Mouse (Mus musculus): Measurements from ENCODE around the gene Fbxw9.

Gene Fbxw9

GRCm38 (mm10) chr8:85086238-85086637 is 26.4 kb downstream of the Fbxw9 start:
- CTCF ChIA-PET, result interaction anchor here in 3 of 4 experiments (0.6 to 3.2 kb wide), 10 partner anchors 10 to 377 kb away, joined by 3 to 19 read pairs (median 4); partner anchors contain the start of gene Dhps (in 1 of the 3)
- POLR2A ChIA-PET, result interaction anchor here in 2 of 4 experiments (0.7 to 11.1 kb wide), 9 partner anchors 10 to 109 kb away, joined by 3 to 275 read pairs (median 9); partner anchors contain the start of genes Dhps (in 2 of the 2) and Trir (in 1 of the 2)

GRCm38 (mm10) chr8:85088771-85089170 is 28.9 kb downstream of the Fbxw9 start:
- POLR2A ChIA-PET, result interaction anchor here in 2 of 4 experiments (0.6 to 11.1 kb wide), 5 partner anchors 8 to 103 kb away, joined by 3 to 275 read pairs (median 4); partner anchors contain the start of genes Dhps (in 1 of the 2), Wdr83 (in 1 of the 2) and Wdr83os (in 1 of the 2)
- CTCF ChIA-PET, result interaction anchor here in 1 of 4 experiments (0.7 kb wide), 1 partner anchor 14 kb away, joined by 3 read pairs; no protein-coding TSS in a partner anchor

GRCm38 (mm10) chr8:85090856-85091255 is 31.0 kb downstream of the Fbxw9 start:
- CTCF ChIA-PET, result interaction anchor here in 1 of 4 experiments (1.2 kb wide), 1 partner anchor 16 kb away, joined by 3 read pairs; no protein-coding TSS in a partner anchor
- POLR2A ChIA-PET, result interaction anchor here in 2 of 4 experiments (1.3 to 9.8 kb wide), 5 partner anchors 7 to 19 kb away, joined by 3 to 60 read pairs (median 11); partner anchors contain the start of genes Dhps (in 2 of the 2) and Man2b1 (in 1 of the 2)

- ChIA-PET POLR2A (interaction anchor here in 3 of 4 experiments (1.0 to 9.8 kb wide), 7 partner anchors 8 to 20 kb away, joined by 3 to 60 read pairs (median 10); partner anchors contain the start of genes Dhps (in 3 of the 3), Man2b1 (in 1 of the 3), Wdr83 (in 1 of the 3) and Wdr83os (in 1 of the 3)), CTCF (interaction anchor here in 3 of 4 experiments (0.6 to 1.3 kb wide), 6 partner anchors 10 to 49 kb away, joined by 3 to 5 read pairs (median 4); no protein-coding TSS in a partner anchor)
Measured at GRCm38 (mm10) chr8:85091526-85092090, 31.8 kb downstream of the Fbxw9 start.

GRCm38 (mm10) chr8:85095051-85095450 is 35.2 kb downstream of the Fbxw9 start:
- CTCF ChIA-PET, result interaction anchor here in 1 of 4 experiments (1.4 kb wide), 1 partner anchor 19 kb away, joined by 3 read pairs; no protein-coding TSS in a partner anchor

GRCm38 (mm10) chr8:85095566-85095965 is 35.7 kb downstream of the Fbxw9 start:
- POLR2A ChIA-PET, result interaction anchor here in 2 of 4 experiments (1.0 to 10.8 kb wide), 4 partner anchors 11 to 120 kb away, joined by 3 to 60 read pairs (median 30); partner anchors contain the start of genes Man2b1 (in 2 of the 2) and Dhps (in 1 of the 2)

More at GRCm38 (mm10) chr8:85095051-85095450, 35.2 kb downstream of the Fbxw9 start:
- POLR2A ChIA-PET, result interaction anchor here in 2 of 4 experiments (1.0 to 10.8 kb wide), 5 partner anchors 11 to 119 kb away, joined by 3 to 60 read pairs (median 8); partner anchors contain the start of genes Man2b1 (in 2 of the 2) and Dhps (in 1 of the 2)

GRCm38 (mm10) chr8:85096196-85096595 is 36.3 kb downstream of the Fbxw9 start:
- POLR2A ChIA-PET, result interaction anchor here in 3 of 4 experiments (0.8 to 10.8 kb wide), 8 partner anchors 12 to 295 kb away, joined by 3 to 60 read pairs (median 4); partner anchors contain the start of genes Dhps (in 2 of the 3) and Man2b1 (in 2 of the 3)
- CTCF ChIA-PET, result interaction anchor here in 2 of 4 experiments (1.0 to 1.4 kb wide), 2 partner anchors 20 kb away, joined by 3 read pairs; no protein-coding TSS in a partner anchor

More at GRCm38 (mm10) chr8:85095566-85095965, 35.7 kb downstream of the Fbxw9 start:
- CTCF ChIA-PET, result interaction anchor here in 1 of 4 experiments (1.4 kb wide), 1 partner anchor 19 kb away, joined by 3 read pairs; no protein-coding TSS in a partner anchor

- POLR2A ChIA-PET, result interaction anchor here in 3 of 4 experiments (0.8 to 10.8 kb wide), 7 partner anchors 13 to 295 kb away, joined by 3 to 60 read pairs (median 3); partner anchors contain the start of genes Dhps (in 2 of the 3) and Man2b1 (in 1 of the 3)
- CTCF ChIA-PET, result interaction anchor here in 1 of 4 experiments (1.0 kb wide), 1 partner anchor 21 kb away, joined by 3 read pairs; no protein-coding TSS in a partner anchor
Measured at GRCm38 (mm10) chr8:85096850-85097249, 37.0 kb downstream of the Fbxw9 start.

- POLR2A ChIA-PET, result interaction anchor here in 2 of 4 experiments (0.6 to 10.8 kb wide), 8 partner anchors 16 to 124 kb away, joined by 3 to 60 read pairs (median 8); partner anchors contain the start of genes Dhps (in 2 of the 2), Man2b1 (in 2 of the 2) and Wdr83os (in 1 of the 2)
- CTCF ChIA-PET, result interaction anchor here in 1 of 4 experiments (0.5 kb wide), 1 partner anchor 341 kb away, joined by 4 read pairs; no protein-coding TSS in a partner anchor
Measured at GRCm38 (mm10) chr8:85100076-85100665, 40.3 kb downstream of the Fbxw9 start.

GRCm38 (mm10) chr8:85113241-85113640 is 53.4 kb downstream of the Fbxw9 start:
- POLR2A ChIA-PET, result no interaction called here

GRCm38 (mm10) chr8:85115501-85115900 is 55.6 kb downstream of the Fbxw9 start:
- POLR2A ChIA-PET, result no interaction called here
- CTCF ChIA-PET, result no interaction called here

More at GRCm38 (mm10) chr8:85113241-85113640, 53.4 kb downstream of the Fbxw9 start:
- CTCF ChIA-PET, result interaction anchor here in 1 of 4 experiments (0.6 kb wide), 1 partner anchor 50 kb away, joined by 9 read pairs; no protein-coding TSS in a partner anchor
